Mouse (Mus musculus) intestine, postnatal 0 days (tissue): Measurements from ENCODE around the gene Atp6v0e. TPM values are rescaled to one million over a fixed set of nuclear protein-coding genes. Genes with fewer than 3 reads are reported as not detected.

Experiments used
- ATAC-seq: fragments of 200-750 bp; cut with Nextera tagmentation; 2 replicates; pipeline ENCODE4 v1.8.0; 2017; ENCODE audit warnings: mild to moderate bottlenecking, moderate TSS enrichment, moderate library complexity
- H3K27ac ChIP-seq: fragments of 300-500 bp; sonication (generic); 2 replicates; pipeline ENCODE4 v1.5.1; 2014; ENCODE audit warnings: mild to moderate bottlenecking, low read depth, low read length, moderate library complexity
- H3K27me3 ChIP-seq: fragments of 300-500 bp; sonication (generic); replicated peaks from 2 replicates; pipeline ENCODE4 v1.6.1; 2014; ENCODE audit warnings: low read length, mixed read lengths; ENCODE audit not compliant: control insufficient read depth, insufficient read depth
- H3K36me3 ChIP-seq: fragments of 300-500 bp; sonication (generic); 2 replicates; pipeline ENCODE4 v1.6.1; 2014; ENCODE audit warnings: mild to moderate bottlenecking, moderate library complexity; ENCODE audit not compliant: control insufficient read depth, insufficient read depth
- H3K4me1 ChIP-seq: fragments of 300-500 bp; sonication (generic); replicated peaks from 2 replicates; pipeline ENCODE4 v1.6.1; 2014; ENCODE audit warnings: antibody characterized with exemption, low read length, mixed read lengths; ENCODE audit not compliant: control insufficient read depth, insufficient read depth
- H3K4me2 ChIP-seq: fragments of 300-500 bp; sonication (generic); replicated peaks from 2 replicates; pipeline ENCODE4 v1.6.1; 2014; ENCODE audit warnings: low read depth, mild to moderate bottlenecking, moderate library complexity
- H3K4me3 ChIP-seq: fragments of 300-500 bp; sonication (generic); 2 replicates; pipeline ENCODE4 v1.5.1; 2014; ENCODE audit warnings: low read depth, low read length
- H3K9ac ChIP-seq: fragments of 300-500 bp; sonication (generic); 2 replicates; pipeline ENCODE4 v1.6.1; 2014; ENCODE audit warnings: mild to moderate bottlenecking, low read depth, low read length
- H3K9me3 ChIP-seq: fragments of 300-500 bp; sonication (generic); 2 replicates; pipeline ENCODE4 v1.6.1; 2016; ENCODE audit warnings: mixed run types; ENCODE audit not compliant: control insufficient read depth
- CTCF ChIP-seq: sonication (generic); IDR thresholded peaks from 2 replicates; pipeline ENCODE4 v1.5.1; 2016; ENCODE audit warnings: low read depth, mild to moderate bottlenecking, control low read depth, antibody characterized with exemption, moderate library complexity
- whole genome bisulfite sequencing: fragments of 180-500 bp; shearing (Covaris S2); extraction: QIAGEN DNeasy Blood & Tissue Kit; methylation state at CpG from one replicate; pipeline ENCODE4 v1.1.7; 2014; 5-methylcytosine and 5-hydroxymethylcytosine counted together
- polyA plus RNA-seq: library from polyadenylated mRNA; unstranded; fragments of >200 nt; fragmentation: Nextera tagmentation; extraction: Ambion mirVana; gene quantifications from 2 replicates; pipeline ENCODE4 v1.2.1, GENCODE M21; 2015

Gene Atp6v0e
- polyA plus RNA-seq, 1 experiment from 2014 or later, result 571 TPM

DNA sequence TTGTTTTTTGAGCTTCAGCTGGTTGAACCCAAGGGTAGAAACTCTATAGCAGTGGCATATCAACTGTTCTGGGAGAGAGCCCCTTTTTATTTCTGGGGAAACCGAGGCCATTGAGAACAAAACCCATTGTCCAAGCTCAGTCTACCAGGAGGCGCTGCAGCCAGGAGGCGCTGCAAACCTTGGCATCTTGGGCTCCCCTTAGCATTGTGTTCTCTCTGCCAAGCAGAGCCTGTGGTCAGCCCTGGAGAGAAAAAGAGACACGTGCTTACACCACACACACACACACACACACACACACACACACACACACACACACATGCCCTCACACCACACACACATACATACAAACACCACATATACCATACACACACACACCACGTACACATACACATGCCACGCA, 42.7 kb upstream of the Atp6v0e start:
- H3K9ac ChIP-seq, result no peak overlapping the region
- no peak for ATAC-seq
- H3K27ac ChIP-seq, result no peak overlapping the region
- WGBS, result 88% methylated on average over 6 of the region's 6 CpGs
- peak; percentile 24; the same call in 1 of the 2 replicates for TF ChIP-seq CTCF
- no peaks in the 10 kb centered on the region for H3K27me3 ChIP-seq
- H3K4me1 ChIP-seq, result peaks cover 7% of the 10 kb centered on the region; the same call in 1 of the 2 replicates
- no peak overlapping the region for H3K4me3 ChIP-seq
- H3K4me2 ChIP-seq, result no peak overlapping the region
- peaks cover 15% of the 10 kb centered on the region; the same call in 1 of the 2 replicates for H3K36me3 ChIP-seq
- no peaks in the 10 kb centered on the region for H3K9me3 ChIP-seq

DNA sequence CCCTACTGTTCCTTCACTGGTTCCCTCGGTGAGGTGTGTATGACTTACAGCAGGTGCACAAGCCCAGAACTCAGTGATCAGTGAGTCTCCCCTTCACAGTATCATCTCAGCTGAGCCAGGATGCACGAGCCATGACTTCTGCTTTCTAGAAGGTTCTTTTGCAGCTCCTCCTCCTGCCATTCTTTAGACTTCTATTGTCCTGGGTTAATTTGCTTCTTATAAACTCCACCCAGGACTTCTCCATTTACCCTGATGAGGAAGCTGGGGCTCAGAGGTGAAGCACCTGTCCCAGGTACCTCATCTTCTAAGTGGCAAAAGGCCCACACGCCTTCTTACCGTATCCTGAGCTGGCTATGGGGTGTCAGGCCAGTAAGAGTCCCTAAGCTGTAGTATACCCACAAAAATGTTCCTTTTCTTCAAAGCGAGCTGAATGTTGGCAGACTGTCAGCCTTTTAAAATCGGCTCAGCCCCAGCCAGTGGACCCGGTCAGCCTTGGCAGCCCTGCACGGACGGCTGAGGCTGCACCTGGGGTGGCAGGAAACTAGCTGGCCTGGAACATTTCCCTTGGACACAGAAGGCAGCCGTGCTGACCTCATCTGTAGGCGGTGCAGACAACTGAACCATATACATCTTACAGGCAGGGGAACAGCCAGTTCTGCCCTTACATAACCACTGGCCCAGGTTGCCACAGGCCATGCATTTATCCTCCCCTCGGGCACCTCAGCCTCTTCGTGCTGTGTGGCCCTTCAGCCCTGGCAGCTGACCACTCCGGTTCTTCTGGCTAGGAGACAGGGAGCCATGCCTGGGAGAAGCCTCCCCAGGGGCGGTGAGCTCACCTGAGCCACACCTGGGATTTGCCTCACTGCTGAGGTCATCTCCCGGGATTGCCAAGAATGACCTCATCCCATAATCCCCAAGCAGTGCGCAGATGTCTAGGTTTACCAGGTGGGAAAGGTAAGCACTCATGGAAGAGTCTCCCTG, 42.0 kb upstream of the Atp6v0e start:
- H3K4me1 ChIP-seq, result peaks cover 6% of the 10 kb centered on the region; the same call in 1 of the 2 replicates
- H3K4me3 ChIP-seq, result no peak overlapping the region
- H3K27me3 ChIP-seq, result no peaks in the 10 kb centered on the region
- H3K4me2 ChIP-seq, result no peak overlapping the region
- 71% methylated on average over 17 of the region's 17 CpGs for WGBS
- peak; percentile 20; the same call in 1 of the 2 replicates for ATAC-seq
- H3K36me3 ChIP-seq, result peaks cover 18% of the 10 kb centered on the region
- H3K9ac ChIP-seq, result no peak overlapping the region
- no peaks in the 10 kb centered on the region for H3K9me3 ChIP-seq
- peak overlapping the region; percentile 64 for H3K27ac ChIP-seq
- TF ChIP-seq CTCF, result no peak

DNA sequence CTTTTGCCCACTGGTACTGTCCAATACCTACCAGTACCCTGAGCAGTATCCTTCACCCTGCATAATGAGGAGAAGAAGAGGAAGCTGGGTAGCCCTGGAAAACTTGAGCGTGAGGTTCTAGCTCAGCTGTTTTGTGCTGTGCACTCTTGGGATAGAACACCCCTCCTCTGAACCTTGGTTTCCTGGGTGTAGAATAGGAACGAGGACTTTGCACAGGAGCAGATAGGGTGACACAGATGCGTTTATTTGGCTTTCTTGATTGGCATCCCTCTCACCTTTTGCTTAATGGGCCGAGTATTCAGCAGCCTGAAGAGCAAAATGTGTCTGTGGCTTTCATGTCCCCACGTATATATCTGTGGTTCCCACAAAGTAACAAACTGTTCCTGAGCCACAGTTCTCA, 41.1 kb upstream of the Atp6v0e start:
- Histone ChIP-seq H3K27me3 (no peaks in the 10 kb centered on the region), H3K36me3 (peaks cover 22% of the 10 kb centered on the region), H3K4me2 (no peak overlapping the region), H3K9ac (no peak overlapping the region), H3K9me3 (no peaks in the 10 kb centered on the region), H3K4me1 (peaks cover 2% of the 10 kb centered on the region; the same call in 1 of the 2 replicates), H3K27ac (no peak overlapping the region), H3K4me3 (no peak overlapping the region)
- ATAC-seq, result no peak
- TF ChIP-seq CTCF, result no peak
- 76% methylated on average over 5 of the region's 5 CpGs for WGBS

DNA sequence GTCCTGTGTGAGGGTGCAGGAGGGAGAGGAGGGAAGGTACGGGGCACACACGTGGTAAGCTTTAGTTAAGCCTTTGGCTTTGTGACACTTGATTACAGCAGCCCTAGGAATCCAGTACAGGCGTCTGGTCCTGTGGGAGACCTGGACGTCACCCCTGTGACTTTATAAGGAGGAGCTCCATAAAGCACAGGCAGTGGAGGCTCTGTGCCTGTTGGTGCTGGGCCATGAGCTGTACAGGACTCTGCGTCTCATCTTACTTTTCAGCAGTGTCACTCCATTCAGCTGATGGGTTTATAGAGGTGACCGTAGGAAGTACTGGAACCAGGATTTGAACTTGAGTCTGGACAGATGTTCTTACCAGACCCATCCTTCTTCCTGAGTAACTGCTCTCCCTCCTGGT, 39.0 kb upstream of the Atp6v0e start:
- Histone ChIP-seq H3K4me1 (no peaks in the 10 kb centered on the region), H3K27ac (no peak overlapping the region), H3K4me3 (no peak overlapping the region), H3K27me3 (no peaks in the 10 kb centered on the region), H3K9ac (no peak overlapping the region), H3K4me2 (no peak overlapping the region), H3K36me3 (peaks cover 33% of the 10 kb centered on the region), H3K9me3 (no peaks in the 10 kb centered on the region)
- 92% methylated on average over 6 of the region's 6 CpGs for WGBS
- TF ChIP-seq CTCF, result no peak
- ATAC-seq, result no peak

DNA sequence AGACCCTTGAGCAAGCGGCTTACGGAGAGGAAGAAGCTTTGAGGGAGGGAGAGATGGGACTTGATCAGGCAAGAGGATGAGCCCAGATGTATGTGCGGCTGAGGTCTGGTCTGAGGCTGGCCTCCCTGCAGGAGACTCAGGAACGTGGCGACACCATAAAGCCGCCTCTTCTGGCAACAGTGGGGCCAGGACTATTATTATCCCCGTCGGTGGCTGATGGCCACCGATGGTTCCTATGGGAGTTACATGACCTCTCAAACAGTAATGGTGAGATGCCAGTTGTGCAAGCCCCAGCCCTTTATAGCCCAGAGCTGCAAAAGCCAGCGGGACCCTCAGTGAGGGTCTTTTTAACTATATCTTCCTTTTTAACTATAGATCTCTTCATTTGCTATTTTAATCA, 38.0 kb upstream of the Atp6v0e start:
- Histone ChIP-seq H3K27ac (no peak overlapping the region), H3K9ac (no peak overlapping the region), H3K36me3 (peaks cover 44% of the 10 kb centered on the region), H3K9me3 (no peaks in the 10 kb centered on the region), H3K4me2 (no peak overlapping the region), H3K4me3 (no peak overlapping the region), H3K4me1 (no peaks in the 10 kb centered on the region), H3K27me3 (no peaks in the 10 kb centered on the region)
- 93% methylated on average over 10 of the region's 10 CpGs for WGBS
- no peak for TF ChIP-seq CTCF
- ATAC-seq, result no peak

DNA sequence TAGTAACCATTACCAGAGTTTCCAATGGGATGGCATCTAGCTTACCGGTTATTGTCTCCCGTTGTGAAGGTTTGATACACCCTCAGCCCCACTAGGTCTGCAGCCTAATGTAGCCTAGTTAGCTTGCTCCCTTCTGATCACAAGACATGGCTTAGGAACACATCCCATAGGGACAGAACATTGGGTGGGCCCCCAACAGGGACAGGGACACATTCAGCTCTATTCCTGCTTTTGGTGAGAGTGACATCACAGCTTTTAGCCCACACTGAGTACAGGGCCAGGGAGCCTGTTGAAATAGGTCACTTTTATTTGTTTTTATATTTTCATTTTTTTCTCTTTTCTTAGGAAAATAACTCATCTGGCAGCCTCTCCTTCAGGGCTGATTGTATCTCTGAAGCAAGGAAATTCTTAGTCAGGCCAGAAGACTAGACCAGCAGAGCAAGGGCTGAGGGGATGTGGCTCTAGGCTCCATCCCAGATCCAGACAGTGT, 37.5 kb upstream of the Atp6v0e start:
- ATAC-seq, result no peak
- H3K4me2 ChIP-seq, result no peak overlapping the region
- no peak for TF ChIP-seq CTCF
- H3K4me3 ChIP-seq, result no peak overlapping the region
- no peaks in the 10 kb centered on the region for H3K27me3 ChIP-seq
- H3K4me1 ChIP-seq, result no peaks in the 10 kb centered on the region
- peaks cover 48% of the 10 kb centered on the region for H3K36me3 ChIP-seq
- H3K9ac ChIP-seq, result no peak overlapping the region
- H3K27ac ChIP-seq, result no peak overlapping the region
- WGBS, result 96% methylated on average over 2 of the region's 2 CpGs
- H3K9me3 ChIP-seq, result no peaks in the 10 kb centered on the region
